Mouse (Mus musculus): ENCODE results near the gene Sox10. TPM values are rescaled to one million over a fixed set of nuclear protein-coding genes. Genes with fewer than 3 reads are reported as not detected.
A peak's percentile ranks its signal among the peaks of the same experiment; 100 is the strongest.

Sox10 gene
- total RNA-seq, 2 experiments from 2014 or later, result 27.7 to 30.4 TPM

GRCm38 (mm10) chr15:79148533-79148932, 16.5 kb downstream of the Sox10 start:
- peak; percentile 89 for TF ChIP-seq CTCF (conservative IDR thresholded peaks at IDR 0.05)
- peak; percentile 73 to 92 for DNase-seq (ENCODE audit: low spot score in 2 of 2)
- no peak overlapping the region for H3K27ac ChIP-seq
- no peak overlapping the region for H3K4me3 ChIP-seq

DNA sequence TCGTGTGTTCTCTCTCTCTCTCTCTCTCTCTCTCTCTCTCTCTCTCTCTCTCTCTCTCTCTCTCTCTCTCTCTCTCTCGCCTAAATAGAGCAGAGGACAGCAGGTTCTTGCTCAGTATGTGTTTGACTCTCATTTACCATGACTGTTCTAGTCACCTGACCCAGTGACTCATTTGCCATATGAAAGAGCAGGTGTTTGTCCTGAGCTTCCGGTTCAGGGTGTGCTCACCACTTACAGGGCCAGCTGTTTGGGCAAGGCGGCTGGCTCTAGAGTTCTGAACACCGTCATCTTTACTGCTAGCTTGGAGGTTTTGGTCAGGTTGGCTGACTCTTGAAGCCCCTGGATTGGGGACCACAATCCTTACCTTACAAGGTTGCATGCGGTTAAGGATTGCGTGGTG, 19.5 kb downstream of the Sox10 start:
- Histone ChIP-seq H3K27ac (no peak overlapping the region), H3K4me3 (no peak overlapping the region)
- DNase-seq (ENCODE audit: low spot score in 2 of 2), result no peak
- no peak for TF ChIP-seq CTCF (conservative IDR thresholded peaks at IDR 0.05)

DNA sequence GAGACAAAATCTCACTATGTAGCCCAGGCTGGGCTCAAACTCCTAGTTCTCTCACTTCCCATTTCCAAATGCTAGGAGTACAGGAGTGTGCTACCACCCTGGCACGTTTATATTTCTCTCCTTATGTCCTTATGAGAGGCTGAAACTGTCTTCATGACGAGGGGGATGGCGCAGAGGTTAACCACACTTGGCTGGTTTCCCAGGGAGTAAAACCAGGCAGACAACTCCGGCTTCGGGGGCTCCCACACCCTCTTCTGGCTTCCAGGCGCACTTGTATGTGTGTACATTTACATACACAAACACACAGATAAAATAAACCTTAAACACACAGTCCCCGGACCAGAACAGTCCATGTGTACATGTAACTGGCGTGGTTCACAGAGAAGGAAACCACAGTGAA, 21.0 kb downstream of the Sox10 start:
- H3K27ac ChIP-seq, result no peak overlapping the region
- no peak for DNase-seq (ENCODE audit: low spot score in 2 of 2)
- TF ChIP-seq CTCF (conservative IDR thresholded peaks at IDR 0.05), result no peak
- H3K4me3 ChIP-seq, result no peak overlapping the region

GRCm38 (mm10) chr15:79143316-79143715, 21.7 kb downstream of the Sox10 start:
- no peak for TF ChIP-seq CTCF (conservative IDR thresholded peaks at IDR 0.05)
- Histone ChIP-seq H3K4me3 (no peak overlapping the region), H3K27ac (no peak overlapping the region)
- DNase-seq (ENCODE audit: low spot score in 2 of 2), result no peak

- Histone ChIP-seq H3K4me3 (peak overlapping the region; percentile 86), H3K27ac (peak overlapping the region; percentile 73)
- DNase-seq (ENCODE audit: low spot score in 2 of 2), result no peak
- no peak for TF ChIP-seq CTCF (conservative IDR thresholded peaks at IDR 0.05)
Observed at GRCm38 (mm10) chr15:79141566-79141917, 23.5 kb downstream of the Sox10 start.

- DNase-seq (ENCODE audit: low spot score in 2 of 2), result peak; percentile 94 to 96
- no peak for TF ChIP-seq CTCF (conservative IDR thresholded peaks at IDR 0.05)
- H3K4me3 ChIP-seq, result peak within 1 kb of the TSS; percentile 86
- H3K27ac ChIP-seq, result peak within 1 kb of the TSS; percentile 73
Observed at GRCm38 (mm10) chr15:79140866-79141565, 24.0 kb downstream of the Sox10 start, which contains the start of the genes Polr2f and 1700088E04Rik. Gene Polr2f, plus strand, starts transcription at chr15:79141009. Gene 1700088E04Rik, minus strand, starts transcription at chr15:79141253.

GRCm38 (mm10) chr15:79139640-79140039, 25.4 kb downstream of the Sox10 start:
- Histone ChIP-seq H3K27ac (no peak overlapping the region), H3K4me3 (no peak overlapping the region)
- DNase-seq (ENCODE audit: low spot score in 2 of 2), result no peak
- peak; percentile 69 for TF ChIP-seq CTCF (conservative IDR thresholded peaks at IDR 0.05)

DNA sequence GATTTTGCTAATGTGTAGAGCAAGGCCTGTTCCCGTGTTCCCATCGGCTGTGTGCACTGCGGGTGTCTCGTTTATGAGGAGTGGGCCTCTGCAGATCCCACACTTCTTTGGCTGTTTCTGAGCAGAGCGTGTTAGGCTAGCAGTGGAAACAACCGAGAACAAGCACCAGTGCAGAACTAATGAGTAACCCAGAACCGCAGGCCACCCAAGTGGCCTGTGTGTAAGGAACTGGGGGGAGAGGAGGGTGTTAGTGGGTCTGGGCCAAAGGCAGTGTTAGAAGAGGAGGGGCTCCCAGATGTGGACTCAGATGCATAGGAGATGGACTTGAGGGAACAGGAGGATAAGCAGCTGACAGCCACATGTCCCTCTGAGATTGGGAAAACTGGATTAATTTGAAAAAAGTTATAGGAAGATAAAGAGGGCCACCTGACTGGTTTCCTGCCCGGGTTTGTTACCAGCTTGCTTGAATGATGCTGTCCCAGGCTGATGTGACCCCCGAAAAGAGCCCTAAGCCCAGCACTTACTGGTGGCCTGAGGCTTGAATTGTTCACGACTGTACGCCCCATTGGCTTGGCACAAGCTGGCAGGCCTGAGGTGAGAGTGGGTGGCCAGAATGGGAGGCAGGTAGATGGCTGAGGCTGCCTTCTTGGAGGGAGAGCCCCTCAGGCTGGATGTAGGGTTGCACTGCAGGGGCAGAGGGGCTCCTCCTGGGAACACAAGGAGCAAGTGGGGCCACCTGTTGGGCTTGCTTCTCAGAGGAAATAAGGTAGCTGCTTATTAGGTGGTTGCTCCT, 29.1 kb downstream of the Sox10 start:
- peak overlapping the region; percentile 36; the same call in 1 of the 2 replicates for H3K27ac ChIP-seq
- no peak for DNase-seq (ENCODE audit: low spot score in 2 of 2)
- TF ChIP-seq CTCF (conservative IDR thresholded peaks at IDR 0.05), result no peak
- no peak overlapping the region for H3K4me3 ChIP-seq

DNA sequence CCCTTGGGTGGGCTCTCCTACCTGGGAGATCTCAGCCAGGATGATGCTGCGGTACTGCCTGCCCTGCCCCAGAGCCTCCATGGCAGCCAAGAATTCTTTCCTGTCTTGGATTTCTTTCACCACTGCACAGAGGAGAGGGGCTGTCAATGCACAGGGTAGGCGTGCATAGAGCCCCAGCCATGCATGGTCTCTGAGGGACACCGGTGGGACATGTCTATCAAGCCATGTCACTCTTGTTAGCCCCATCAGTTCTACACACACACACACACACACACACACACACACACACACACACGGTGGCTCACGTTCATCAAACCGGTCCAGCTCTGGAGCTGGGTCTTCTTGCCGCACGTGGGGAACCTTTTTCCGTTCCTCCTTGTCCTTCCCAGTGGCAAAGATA, 29.7 kb downstream of the Sox10 start:
- no peak for TF ChIP-seq CTCF (conservative IDR thresholded peaks at IDR 0.05)
- Histone ChIP-seq H3K4me3 (no peak overlapping the region), H3K27ac (no peak overlapping the region)
- DNase-seq (ENCODE audit: low spot score in 2 of 2), result no peak

DNA sequence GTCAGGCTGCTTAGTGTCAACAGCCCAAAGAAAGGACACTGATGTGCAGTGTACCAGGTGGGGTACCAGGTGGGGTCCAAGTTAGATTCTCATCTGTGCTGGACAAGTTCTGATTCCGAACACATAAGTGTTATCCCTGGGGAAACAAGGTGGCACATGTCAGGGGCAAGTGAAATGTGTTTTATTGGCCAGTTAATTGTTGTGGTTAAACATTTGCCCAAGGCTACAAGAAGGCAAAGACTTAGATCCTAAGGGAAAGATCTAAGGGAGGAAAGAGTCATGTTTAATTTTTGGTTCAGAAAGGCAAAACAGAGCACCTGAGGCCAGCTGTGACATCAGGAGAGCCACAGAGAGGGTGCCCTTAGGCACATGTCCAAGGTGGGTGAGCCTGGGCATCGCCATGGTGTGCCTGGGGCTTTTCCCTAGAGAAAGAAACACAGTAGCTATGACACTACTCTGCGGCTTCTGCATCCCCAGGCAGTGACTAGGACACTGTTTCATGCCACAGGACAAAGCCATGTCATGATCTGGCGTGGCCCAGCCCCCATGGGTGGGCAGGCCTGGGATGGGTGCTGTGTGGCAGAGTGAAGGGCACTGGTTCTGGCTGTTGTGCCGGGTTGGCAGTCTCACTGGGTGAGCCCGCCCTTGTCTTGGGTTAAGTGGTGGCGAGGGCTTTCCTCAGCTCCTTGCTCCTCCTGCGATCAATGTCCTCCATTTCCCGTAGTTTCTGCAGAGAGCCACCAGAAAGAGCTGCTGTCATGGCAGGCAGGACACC, 30.4 kb downstream of the Sox10 start:
- Histone ChIP-seq H3K4me3 (no peak overlapping the region), H3K27ac (no peak overlapping the region)
- no peak for TF ChIP-seq CTCF (conservative IDR thresholded peaks at IDR 0.05)
- DNase-seq (ENCODE audit: low spot score in 2 of 2), result no peak

- no peak for TF ChIP-seq CTCF (conservative IDR thresholded peaks at IDR 0.05)
- no peak for DNase-seq (ENCODE audit: low spot score in 2 of 2)
Observed at GRCm38 (mm10) chr15:79133191-79133661, 31.8 kb downstream of the Sox10 start.

DNA sequence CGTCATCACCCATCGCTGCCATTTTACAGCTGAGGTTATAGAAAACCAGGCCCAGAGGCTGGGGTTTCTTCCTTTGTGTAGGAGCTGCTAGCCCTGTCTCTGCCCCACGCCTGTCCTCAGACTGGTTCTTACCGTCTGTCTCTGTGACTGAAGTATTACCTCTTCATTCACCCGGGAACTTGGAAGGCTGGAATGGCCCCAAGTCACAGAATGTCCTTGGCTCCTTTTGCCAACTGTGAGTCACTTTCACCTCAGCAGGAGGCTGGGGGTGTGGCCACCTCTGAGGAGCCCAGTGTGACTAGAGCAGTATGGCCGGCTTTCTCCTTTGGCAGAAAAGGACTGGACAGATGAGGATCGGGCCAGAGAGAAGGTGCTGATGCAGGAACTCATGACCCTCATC, 33.6 kb downstream of the Sox10 start:
- no peak overlapping the region for H3K4me3 ChIP-seq
- no peak for DNase-seq (ENCODE audit: low spot score in 2 of 2)
- TF ChIP-seq CTCF (conservative IDR thresholded peaks at IDR 0.05), result no peak
- peak overlapping the region; percentile 23; the same call in 1 of the 2 replicates for H3K27ac ChIP-seq

More at GRCm38 (mm10) chr15:79133191-79133661, 31.8 kb downstream of the Sox10 start:
- Histone ChIP-seq H3K27ac (no peak overlapping the region), H3K4me3 (no peak overlapping the region)

- DNase-seq (ENCODE audit: low spot score in 2 of 2), result no peak
- Histone ChIP-seq H3K4me3 (no peak overlapping the region), H3K27ac (no peak overlapping the region; the same call in 1 of the 2 replicates)
- TF ChIP-seq CTCF (conservative IDR thresholded peaks at IDR 0.05), result no peak
Observed at GRCm38 (mm10) chr15:79130782-79131181, 34.3 kb downstream of the Sox10 start.
